17 mouse cellular contexts compared by ENCODE assay signal in genomic region chr11:64024575-64024974, GRCm38 (mm10). TPM values are rescaled to one million over a fixed set of nuclear protein-coding genes. Genes with fewer than 3 reads are reported as not detected.
DNase-seq lines count a peak whose midpoint lies in the region; ATAC-seq lines count a peak whose summit lies in the region.
"Had no signal": no experiment of that assay in that cellular context is flagged by ENCODE, and none has a peak within 500 bp of the region (broad histone marks: within the 10 kb centered on the region; RNA-seq: fewer than 3 reads in every experiment).

No protein-coding gene starts in this region.

- no peaks in the 10 kb centered on the region for H3K36me3 ChIP-seq in kidney, embryonic 14.5 days (ENCODE audit: control insufficient read depth, insufficient read depth, low read length)
- H3K36me3 ChIP-seq: liver, embryonic 13.5 days; lung, embryonic 15.5 days; neural tube, embryonic 12.5 days; stomach, embryonic 15.5 days had no signal

- no peaks in the 10 kb centered on the region for H3K27me3 ChIP-seq in kidney, embryonic 14.5 days (ENCODE audit: control insufficient read depth, insufficient read depth, low read length)
- H3K27me3 ChIP-seq: liver, embryonic 13.5 days; neural tube, embryonic 12.5 days; stomach, embryonic 15.5 days had no signal

- H3K9me3 ChIP-seq in kidney, embryonic 14.5 days (ENCODE audit: control insufficient read depth, low read length) = no peaks in the 10 kb centered on the region
- H3K9me3 ChIP-seq: liver, embryonic 13.5 days; lung, embryonic 15.5 days; neural tube, embryonic 12.5 days; stomach, embryonic 15.5 days had no signal

- H3K4me2 ChIP-seq in kidney, embryonic 14.5 days (replicated peaks; ENCODE audit: low read depth, low read length) = no peak overlapping the region
- H3K4me2 ChIP-seq: liver, embryonic 13.5 days; lung, embryonic 15.5 days; stomach, embryonic 15.5 days had no signal

- DNase-seq in kidney, postnatal 25 days = no peak
- peak; percentile 18 for DNase-seq in testis, postnatal 14 days (ENCODE audit: low spot score)
- DNase-seq in testis, postnatal 10 days (ENCODE audit: low spot score) = no peak
- peak; percentile 53 for DNase-seq in hindlimb bud, embryonic 11.5 days (ENCODE audit: extremely low spot score, low read depth, low spot score)
- no peak for DNase-seq in layer of hippocampus, adult 9-10 months (ENCODE audit: low spot score)
- DNase-seq in MN1 (ENCODE audit: low spot score) = no peak
- DNase-seq: cerebellum, adult 8-10 months; forebrain, postnatal 0 days; gastrocnemius, adult 2 months; heart, postnatal 4 days; kidney, adult 11 months; liver, embryonic 13.5 days had no signal

- 46% methylated on average over 7 of the region's 7 CpGs for WGBS in kidney, embryonic 14.5 days

- ATAC-seq in kidney, embryonic 14.5 days (ENCODE audit: low FRiP score, low TSS enrichment) = peak; percentile 53
- ATAC-seq: forebrain, postnatal 0 days had no signal

- H3K4me3 ChIP-seq in kidney, embryonic 14.5 days (ENCODE audit: low read length) = no peak overlapping the region
- H3K4me3 ChIP-seq: gastrocnemius, adult 2 months; liver, embryonic 13.5 days; lung, embryonic 15.5 days; neural tube, embryonic 12.5 days; stomach, embryonic 15.5 days had no signal

- H3K4me1 ChIP-seq in kidney, embryonic 14.5 days (ENCODE audit: control insufficient read depth, insufficient read depth, low read length) = no peaks in the 10 kb centered on the region; the same call in none of the 2 replicates

- no peak overlapping the region for H3K27ac ChIP-seq in kidney, embryonic 14.5 days (ENCODE audit: low read depth, low read length)
- H3K27ac ChIP-seq: gastrocnemius, adult 2 months; liver, embryonic 13.5 days; lung, embryonic 15.5 days; macrophage; neural tube, embryonic 12.5 days; stomach, embryonic 15.5 days had no signal

- no peak overlapping the region for H3K9ac ChIP-seq in kidney, embryonic 14.5 days (ENCODE audit: low read depth, low read length)
- H3K9ac ChIP-seq: forebrain, postnatal 0 days; liver, embryonic 13.5 days; lung, embryonic 15.5 days; neural tube, embryonic 12.5 days; stomach, embryonic 15.5 days had no signal

RNA-seq across cellular contexts. Expression of gene Cox10, which starts 54.7 kb away (rescaled TPM):
- 30.0 and 30.2 TPM in 2 replicates for polyA plus RNA-seq in kidney, embryonic 14.5 days (2014; fragmentation: Nextera tagmentation; extraction: Ambion mirVana)

Comparison
In these comparisons a context has a peak if more than half of its experiments do, and no peak if none do; other contexts are left out.
1. DNase-seq: peak in testis, postnatal 14 days (single experiment) and hindlimb bud, embryonic 11.5 days (single experiment); none in kidney, postnatal 25 days (0 of 2), testis, postnatal 10 days (single experiment), layer of hippocampus, adult 9-10 months (single experiment) and MN1 (single experiment).